Mouse (Mus musculus) liver, embryonic 14.5 days (tissue): ENCODE data around the gene Apaf1. TPM values are rescaled to one million over a fixed set of nuclear protein-coding genes. Genes with fewer than 3 reads are reported as not detected.
A peak's percentile ranks its signal among the peaks of the same experiment; 100 is the strongest.

Experiments
- ATAC-seq: fragments of 200-750 bp; cut with Nextera tagmentation; 2 replicates; pipeline ENCODE4 v1.8.0; 2017; ENCODE audit warnings: moderate number of reproducible peaks, mild to moderate bottlenecking, moderate library complexity; ENCODE audit not compliant: insufficient read depth
- DNase-seq, 3 experiments: peaks; one replicate each; pipeline ENCODE4 v3.0.0-alpha.2; 2012 to 2013; ENCODE audit warnings: low read depth in 3 of 3, low spot score in 3 of 3
- H3K27ac ChIP-seq: fragments of 300-500 bp; sonication (generic); 2 replicates; pipeline ENCODE4 v1.5.1; 2014; ENCODE audit warnings: moderate library complexity, mild to moderate bottlenecking, control low read depth, inconsistent platforms
- H3K27me3 ChIP-seq: fragments of 300-500 bp; sonication (generic); 2 replicates; pipeline ENCODE4 v1.6.1; 2014; ENCODE audit warnings: mild to moderate bottlenecking, low read length, moderate library complexity; ENCODE audit not compliant: control insufficient read depth, insufficient read depth
- H3K36me3 ChIP-seq: fragments of 300-500 bp; sonication (generic); replicated peaks from 2 replicates; pipeline ENCODE4 v1.6.1; 2014; ENCODE audit warnings: low read depth; ENCODE audit not compliant: control insufficient read depth, insufficient read depth
- H3K4me1 ChIP-seq, 2 experiments: fragments of 200-500 bp in 1 of 2; fragments of 300-500 bp in 1 of 2; sonication (generic) in 1 of 2; replicated peaks; 2 replicates each; pipeline ENCODE4 v1.6.1; 2012 to 2014; ENCODE audit warnings: antibody characterized with exemption in 1 of 2, inconsistent platforms in 1 of 2, low read length in 1 of 2; ENCODE audit not compliant: control insufficient read depth in 2 of 2, insufficient read depth in 2 of 2
- H3K4me2 ChIP-seq: fragments of 300-500 bp; sonication (generic); 2 replicates; pipeline ENCODE4 v1.6.1; 2014; ENCODE audit warnings: low read depth, mild to moderate bottlenecking, control low read depth, moderate library complexity
- H3K4me3 ChIP-seq, 2 experiments: fragments of 200-500 bp in 1 of 2; fragments of 300-500 bp in 1 of 2; sonication (generic) in 1 of 2; 2 replicates each; pipeline ENCODE4 v1.5.1; 2012 to 2014; ENCODE audit warnings: low read depth in 2 of 2, low read length in 2 of 2, mild to moderate bottlenecking in 2 of 2, control low read depth in 1 of 2, inconsistent platforms in 1 of 2, moderate library complexity in 1 of 2; ENCODE audit not compliant: insufficient read depth in 1 of 2
- H3K9ac ChIP-seq: fragments of 300-500 bp; sonication (generic); replicated peaks from 2 replicates; pipeline ENCODE4 v1.6.1; 2014; ENCODE audit warnings: mild to moderate bottlenecking, control low read depth, moderate library complexity
- H3K9me3 ChIP-seq: fragments of 300-500 bp; sonication (generic); 2 replicates; pipeline ENCODE4 v1.6.1; 2016; ENCODE audit warnings: low read length, mixed read lengths; ENCODE audit not compliant: control insufficient read depth
- CTCF ChIP-seq: IDR thresholded peaks from 2 replicates; pipeline ENCODE4 v1.5.1; 2016; ENCODE audit warnings: antibody characterized with exemption, low read depth, control low read depth
- EP300 ChIP-seq: IDR thresholded peaks from 2 replicates; pipeline ENCODE4 v1.6.1; 2016; ENCODE audit warnings: antibody characterized with exemption, low read depth
- WGBS: fragments of 180-500 bp; shearing (Covaris S2); extraction: QIAGEN DNeasy Blood & Tissue Kit; methylation state at CpG from one replicate; pipeline ENCODE4 v1.1.7; 2014; ENCODE audit not compliant: insufficient replicate concordance; 5-methylcytosine and 5-hydroxymethylcytosine counted together
- polyA plus RNA-seq, 2 experiments: library from polyadenylated mRNA; depleted of rRNA in 1 of 2; stranded (reverse) in 1 of 2; unstranded in 1 of 2; fragments of >200 nt; fragmentation: Nextera tagmentation in 1 of 2; extraction: Ambion mirVana in 1 of 2; gene quantifications; 2 replicates each; pipeline versions ENCODE4 v1.2.1 to v1.2.3; 2012 to 2014

Gene Apaf1
- polyA plus RNA-seq, 2 experiments, result 7.2 to 8.2 TPM

DNA sequence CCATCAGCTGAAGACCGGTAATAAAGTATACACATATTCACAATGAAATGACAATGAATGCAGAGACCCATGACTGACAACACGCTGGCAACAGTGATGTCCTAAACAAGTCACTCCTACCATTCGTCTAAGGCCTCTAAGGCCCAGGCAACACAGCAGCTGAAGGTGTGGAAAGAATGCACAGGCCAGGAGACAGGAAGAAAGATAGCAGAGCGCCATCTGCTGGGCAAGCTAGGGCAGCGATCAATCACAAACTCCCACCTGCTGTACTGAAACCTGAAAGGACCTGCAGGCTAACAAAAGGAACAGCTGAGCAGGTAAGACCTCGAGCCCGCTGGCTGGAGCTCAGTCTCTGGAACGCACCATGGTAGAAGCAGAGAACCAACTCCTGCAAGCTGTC is 48.6 kb downstream of the Apaf1 start:
- Histone ChIP-seq H3K9ac (no peak overlapping the region), H3K4me1 (no peaks in the 10 kb centered on the region), H3K9me3 (no peaks in the 10 kb centered on the region), H3K4me3 (no peak overlapping the region), H3K27me3 (no peaks in the 10 kb centered on the region), H3K27ac (no peak overlapping the region), H3K36me3 (peaks cover 5% of the 10 kb centered on the region), H3K4me2 (no peak overlapping the region)
- WGBS, result 32% methylated on average over 8 of the region's 8 CpGs
- peak in 2 of 3 experiments; percentile 9 for DNase-seq
- TF ChIP-seq EP300, result no peak
- TF ChIP-seq CTCF, result peak; percentile 91
- no peak for ATAC-seq

DNA sequence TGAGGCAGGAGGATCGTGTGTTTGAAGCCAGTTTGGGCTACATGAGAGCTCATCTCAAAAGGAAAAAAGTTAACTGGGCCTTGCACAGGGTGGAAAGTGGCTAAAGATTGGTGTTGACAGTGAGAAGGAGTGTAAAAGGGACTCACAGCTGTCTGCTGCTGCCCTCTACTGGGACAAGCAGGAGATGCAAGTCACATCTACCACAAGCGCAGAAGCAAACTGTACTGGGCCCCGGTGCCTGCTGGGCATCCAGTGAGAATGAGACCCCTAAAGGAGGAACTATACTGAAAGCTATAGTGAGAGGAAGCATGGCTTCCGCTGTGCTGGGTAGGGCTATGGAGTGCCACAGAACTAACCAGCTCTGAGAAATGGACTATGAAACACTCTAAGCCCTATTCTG is 50.2 kb downstream of the Apaf1 start:
- TF ChIP-seq CTCF (peak; percentile 87), EP300 (no peak)
- Histone ChIP-seq H3K9me3 (no peaks in the 10 kb centered on the region), H3K9ac (no peak overlapping the region)

DNA sequence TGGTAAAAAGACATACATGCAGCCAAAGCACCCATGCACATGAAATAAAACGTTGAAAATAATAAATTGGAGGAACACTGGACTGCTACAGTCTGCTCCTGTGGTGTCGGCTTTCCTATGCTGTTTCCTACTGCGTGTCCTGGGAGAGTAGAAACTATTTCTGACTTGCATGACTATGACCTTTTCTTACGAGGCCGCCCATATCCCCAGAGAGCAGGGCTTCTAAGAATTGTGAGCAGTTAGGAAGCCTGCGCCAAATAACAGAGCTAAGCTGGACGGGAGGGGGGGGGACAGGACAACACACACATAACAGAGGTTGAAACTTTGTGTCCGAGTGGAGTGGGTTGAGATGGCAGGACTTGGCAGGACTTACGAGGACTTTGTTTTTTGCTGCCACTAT is 51.4 kb downstream of the Apaf1 start:
- H3K27me3 ChIP-seq, result no peaks in the 10 kb centered on the region
- H3K36me3 ChIP-seq, result peaks cover 3% of the 10 kb centered on the region; the same call in 1 of the 2 replicates
- ATAC-seq (no peak), DNase-seq (no peak)
- no peak overlapping the region for H3K4me2 ChIP-seq
- no peak overlapping the region for H3K27ac ChIP-seq
- H3K9me3 ChIP-seq, result no peaks in the 10 kb centered on the region
- no peak for TF ChIP-seq CTCF
- TF ChIP-seq EP300, result no peak
- WGBS, result 87% methylated on average over 9 of the region's 9 CpGs
- no peaks in the 10 kb centered on the region for H3K4me1 ChIP-seq
- no peak overlapping the region for H3K4me3 ChIP-seq
- H3K9ac ChIP-seq, result no peak overlapping the region

More for the DNA sequence above, 50.2 kb downstream of the Apaf1 start:
- H3K27ac ChIP-seq, result no peak overlapping the region
- H3K27me3 ChIP-seq, result no peaks in the 10 kb centered on the region
- DNase-seq (peak; percentile 18 to 41 (median 22)), ATAC-seq (no peak)
- no peak overlapping the region for H3K4me2 ChIP-seq
- H3K4me3 ChIP-seq, result no peak overlapping the region
- peaks cover 3% of the 10 kb centered on the region; the same call in 1 of the 2 replicates for H3K36me3 ChIP-seq
- H3K4me1 ChIP-seq, result no peaks in the 10 kb centered on the region
- WGBS, result 5% methylated on average over 4 of the region's 4 CpGs

DNA sequence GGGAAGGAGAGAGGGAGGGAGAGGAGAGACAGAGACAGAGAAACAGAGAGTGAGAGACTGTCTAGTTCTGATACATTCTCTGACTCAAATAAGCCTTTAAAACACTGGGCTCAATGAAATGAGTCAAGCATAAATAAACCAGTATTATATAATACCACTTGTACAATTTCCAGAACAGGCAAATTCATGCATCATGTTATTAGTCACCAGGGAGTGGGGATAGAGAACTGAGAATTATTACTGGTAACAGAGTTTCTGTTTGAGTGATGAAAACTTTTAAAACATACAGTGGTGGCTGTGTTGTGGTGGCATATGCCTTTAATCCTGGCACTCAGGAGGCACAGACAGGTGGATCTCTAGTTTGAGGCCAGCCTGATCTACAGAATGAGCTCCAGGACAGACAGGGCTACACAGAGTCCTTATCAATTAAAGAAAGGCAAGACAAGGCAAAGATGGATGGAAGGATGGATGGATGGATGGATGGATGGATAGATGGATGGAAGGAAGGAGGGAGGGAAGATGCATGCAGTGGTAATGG is 53.5 kb downstream of the Apaf1 start:
- DNase-seq (no peak), ATAC-seq (no peak)
- H3K9me3 ChIP-seq, result no peaks in the 10 kb centered on the region
- no peak overlapping the region for H3K4me3 ChIP-seq
- H3K4me2 ChIP-seq, result no peak overlapping the region
- H3K27ac ChIP-seq, result no peak overlapping the region
- no peak overlapping the region for H3K9ac ChIP-seq
- TF ChIP-seq CTCF (no peak), EP300 (no peak)
- no peaks in the 10 kb centered on the region for H3K4me1 ChIP-seq
- no peaks in the 10 kb centered on the region for H3K27me3 ChIP-seq
- H3K36me3 ChIP-seq, result peaks cover 3% of the 10 kb centered on the region; the same call in 1 of the 2 replicates

DNA sequence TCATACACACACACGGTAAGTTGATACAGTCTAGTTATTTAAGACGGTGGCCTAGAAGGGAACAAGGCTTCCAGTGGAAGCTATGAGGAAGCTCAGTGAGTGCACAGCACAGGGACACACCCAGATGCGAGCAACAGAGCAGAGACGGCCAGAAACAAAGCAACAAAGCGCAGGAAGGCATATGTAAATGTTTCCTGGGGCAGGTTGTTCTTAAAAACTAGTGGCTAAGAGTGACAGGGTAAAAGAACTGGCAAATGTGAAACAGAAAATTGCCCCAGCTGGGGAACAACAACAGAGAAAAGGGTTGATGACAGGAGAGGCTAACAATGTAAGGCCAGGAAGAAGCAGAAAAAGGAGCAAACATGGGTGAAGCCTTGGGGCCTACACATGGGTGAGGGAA is 54.6 kb downstream of the Apaf1 start:
- Histone ChIP-seq H3K4me1 (no peaks in the 10 kb centered on the region), H3K9ac (no peak overlapping the region), H3K27me3 (no peaks in the 10 kb centered on the region), H3K27ac (no peak overlapping the region), H3K9me3 (no peaks in the 10 kb centered on the region), H3K36me3 (peaks cover 3% of the 10 kb centered on the region; the same call in 1 of the 2 replicates), H3K4me2 (no peak overlapping the region), H3K4me3 (no peak overlapping the region)
- ATAC-seq, result no peak
- no peak for DNase-seq
- WGBS, result 82% methylated on average over 5 of the region's 5 CpGs
- TF ChIP-seq EP300, result no peak
- no peak for TF ChIP-seq CTCF
